Mouse (Mus musculus) myocyte (in vitro differentiated cells): ENCODE data around the gene Cep295. TPM values are rescaled to one million over a fixed set of nuclear protein-coding genes. Genes with fewer than 3 reads are reported as not detected.
"Not testable (repeated sequence)": the region's sequence is repeated elsewhere in the genome, so short reads cannot be mapped to it uniquely, and the experiment has no call there.

ENCODE experiments used
- H3K27me3 ChIP-seq: one replicate; pipeline ENCODE4 v1.6.1; 2011; ENCODE audit not compliant: control insufficient read depth, insufficient read depth, insufficient read length
- H3K36me3 ChIP-seq: one replicate; pipeline ENCODE4 v1.6.1; 2011; ENCODE audit not compliant: control insufficient read depth, insufficient read depth
- H3K4me2 ChIP-seq: one replicate; pipeline ENCODE4 v1.6.1; 2011; ENCODE audit warnings: low read depth, control low read depth
- H3K4me3 ChIP-seq: one replicate; pipeline ENCODE4 v1.5.1; 2011; ENCODE audit warnings: mild to moderate bottlenecking, control low read depth, moderate library complexity
- H3K79me2 ChIP-seq: one replicate; pipeline ENCODE4 v1.6.1; 2011; ENCODE audit not compliant: control insufficient read depth, insufficient read depth
- H3ac ChIP-seq: one replicate; pipeline ENCODE4 v1.6.1; 2011; ENCODE audit not compliant: control insufficient read depth, insufficient read length
- CEBPB ChIP-seq: IDR thresholded peaks from 2 replicates; pipeline ENCODE4 v1.6.1; 2011; ENCODE audit warnings: mild to moderate bottlenecking, moderate library complexity; ENCODE audit not compliant: poor library complexity, insufficient read depth, severe bottlenecking
- E2F4 ChIP-seq: IDR thresholded peaks from one replicate; pipeline ENCODE4 v1.6.1; 2011; ENCODE audit warnings: mild to moderate bottlenecking, control low read depth, moderate library complexity; ENCODE audit not compliant: insufficient read depth
- MAX ChIP-seq: IDR thresholded peaks from one replicate; pipeline ENCODE4 v1.6.1; 2011; ENCODE audit warnings: low read depth, mild to moderate bottlenecking, control low read depth
- MYOD1 ChIP-seq, 3 experiments: IDR thresholded peaks; one replicate each; pipeline ENCODE4 v1.6.1; 2011; ENCODE audit warnings: control low read depth in 2 of 3, low read depth in 2 of 3, mild to moderate bottlenecking in 2 of 3, moderate library complexity in 1 of 3; ENCODE audit not compliant: insufficient read length in 2 of 3, control insufficient read depth in 1 of 3
- MYOG ChIP-seq, 3 experiments: IDR thresholded peaks; one replicate each; pipeline ENCODE4 v1.6.1; 2011; ENCODE audit warnings: control low read depth in 2 of 3, low read depth in 2 of 3, mild to moderate bottlenecking in 2 of 3; ENCODE audit not compliant: insufficient read length in 2 of 3, control insufficient read depth in 1 of 3, insufficient read depth in 1 of 3
- POLR2A ChIP-seq: IDR thresholded peaks from one replicate; pipeline ENCODE4 v1.6.1; 2011; ENCODE audit warnings: low read depth, mild to moderate bottlenecking, control low read depth, moderate library complexity; ENCODE audit not compliant: insufficient read length
- POLR2AphosphoS2 ChIP-seq: IDR thresholded peaks from one replicate; pipeline ENCODE4 v1.6.1; 2011; ENCODE audit warnings: low read depth, control low read depth; ENCODE audit not compliant: insufficient read length
- REST ChIP-seq: IDR thresholded peaks from one replicate; pipeline ENCODE4 v1.6.1; 2011; ENCODE audit warnings: mild to moderate bottlenecking, control low read depth, moderate library complexity; ENCODE audit not compliant: insufficient read depth, insufficient read length
- SRF ChIP-seq: IDR thresholded peaks from one replicate; pipeline ENCODE4 v1.6.1; 2011; ENCODE audit warnings: low read depth; ENCODE audit not compliant: control insufficient read depth, insufficient read length
- TCF12 ChIP-seq: IDR thresholded peaks from one replicate; pipeline ENCODE4 v1.6.1; 2011; ENCODE audit warnings: mild to moderate bottlenecking, control low read depth; ENCODE audit not compliant: poor library complexity, insufficient read depth, severe bottlenecking
- TCF3 ChIP-seq: IDR thresholded peaks from one replicate; pipeline ENCODE4 v1.6.1; 2011; ENCODE audit warnings: low read depth, control low read depth; ENCODE audit not compliant: insufficient read length
- USF1 ChIP-seq: IDR thresholded peaks from one replicate; pipeline ENCODE4 v1.6.1; 2011; ENCODE audit warnings: low read depth, mild to moderate bottlenecking, control low read depth, moderate library complexity
- polyA plus RNA-seq: library from polyadenylated mRNA; unstranded; fragments of >200 nt; fragmentation: generic; extraction: Trizol; gene quantifications from one replicate; pipeline ENCODE4 v1.2.1, GENCODE M21; 2012; ENCODE audit warnings: missing spikeins

Cep295 gene
- polyA plus RNA-seq, 1 experiment = 2.6 TPM

DNA sequence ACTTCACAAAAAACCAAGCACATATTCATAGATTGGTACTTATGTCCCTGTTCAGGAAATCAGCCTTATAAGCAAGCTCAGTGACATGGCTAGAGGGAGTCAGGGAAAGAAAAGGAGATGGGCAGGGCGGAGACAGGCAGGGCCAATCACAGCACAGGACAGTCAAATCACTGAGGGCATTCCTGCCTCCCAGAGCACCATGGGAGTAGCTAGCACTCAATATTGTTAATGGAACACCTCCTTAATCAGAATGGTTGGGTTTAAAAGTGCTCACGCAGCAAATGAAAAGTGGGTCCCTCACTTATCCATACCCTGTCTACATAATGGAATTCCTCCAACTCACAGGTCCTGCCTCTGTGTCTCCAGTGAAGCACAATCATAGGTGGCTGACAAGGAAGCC is 54.7 kb downstream of the Cep295 start:
- no peak overlapping the region for H3ac ChIP-seq
- H3K4me2 ChIP-seq = no peak overlapping the region
- H3K36me3 ChIP-seq = peaks cover 6% of the 10 kb centered on the region
- no peak for TF ChIP-seq MYOD1 (IDR thresholded peaks at IDR 0.05; ENCODE audit: control insufficient read depth in 1 of 3, insufficient read length in 2 of 3, low read depth in 2 of 3)
- TF ChIP-seq SRF = no peak
- no peak for TF ChIP-seq TCF3
- no peak for TF ChIP-seq POLR2AphosphoS2
- TF ChIP-seq REST = no peak
- no peak for TF ChIP-seq POLR2A
- TF ChIP-seq CEBPB = no peak
- TF ChIP-seq USF1 = no peak
- no peak for TF ChIP-seq MYOG (IDR thresholded peaks at IDR 0.05; ENCODE audit: control insufficient read depth in 1 of 3, insufficient read depth in 1 of 3, insufficient read length in 2 of 3, low read depth in 2 of 3)
- no peak for TF ChIP-seq E2F4
- no peak for TF ChIP-seq TCF12
- TF ChIP-seq MAX = no peak
- H3K79me2 ChIP-seq = peaks cover 25% of the 10 kb centered on the region
- no peak overlapping the region for H3K4me3 ChIP-seq
- no peaks in the 10 kb centered on the region for H3K27me3 ChIP-seq

DNA sequence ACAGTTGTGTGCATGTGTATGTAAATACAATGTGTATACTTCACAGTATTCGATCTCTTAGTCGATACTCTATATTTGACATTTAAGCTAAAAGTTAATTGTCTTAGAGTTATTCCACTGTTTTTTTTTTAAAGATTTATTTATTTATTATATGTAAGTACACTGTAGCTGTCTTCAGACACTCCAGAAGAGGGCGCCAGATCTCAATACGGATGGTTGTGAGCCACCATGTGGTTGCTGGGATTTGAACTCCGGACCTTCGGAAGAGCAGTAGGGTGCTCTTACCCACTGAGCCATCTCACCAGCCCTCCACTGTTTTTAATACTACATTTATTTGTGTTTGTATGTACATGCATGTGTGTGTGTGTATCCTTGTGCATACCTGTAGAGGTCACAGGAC is 55.6 kb downstream of the Cep295 start:
- H3K27me3 ChIP-seq, H3K4me2 ChIP-seq, H3ac ChIP-seq: not testable (repeated sequence)

DNA sequence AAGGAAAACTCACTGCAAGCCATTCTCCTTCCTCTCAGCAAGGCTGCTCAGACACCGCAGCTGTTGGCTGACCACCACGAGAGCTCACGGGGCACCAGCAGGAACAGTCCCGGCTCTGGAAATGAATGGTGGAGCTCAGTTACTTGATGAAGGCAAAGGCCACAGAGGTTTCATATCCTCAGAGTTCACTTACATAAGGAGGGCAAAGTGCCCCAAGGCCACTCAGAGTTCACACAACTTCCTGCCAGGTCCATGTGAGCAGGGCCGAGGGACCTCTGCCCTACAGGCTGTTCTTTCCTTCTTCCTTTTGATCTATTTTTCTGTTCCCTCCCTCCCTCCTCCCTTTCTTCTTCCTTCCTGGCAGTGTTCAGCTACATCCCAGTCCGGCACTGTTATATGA is 56.2 kb downstream of the Cep295 start:
- TF ChIP-seq MAX (no peak), MYOD1 (IDR thresholded peaks at IDR 0.05; ENCODE audit: control insufficient read depth in 1 of 3, insufficient read length in 2 of 3, low read depth in 2 of 3) (peak in 2 of 3 experiments; percentile 47), USF1 (no peak), E2F4 (no peak), MYOG (IDR thresholded peaks at IDR 0.05; ENCODE audit: control insufficient read depth in 1 of 3, insufficient read depth in 1 of 3, insufficient read length in 2 of 3, low read depth in 2 of 3) (peak in 2 of 3 experiments; percentile 38 to 73)
- Histone ChIP-seq H3K79me2 (peaks cover 10% of the 10 kb centered on the region), H3K4me2 (no peak overlapping the region), H3K27me3 (no peaks in the 10 kb centered on the region), H3ac (no peak overlapping the region), H3K4me3 (no peak overlapping the region), H3K36me3 (no peaks in the 10 kb centered on the region)

More for the DNA sequence above, 55.6 kb downstream of the Cep295 start:
- H3K4me3 ChIP-seq, H3K36me3 ChIP-seq: not testable (repeated sequence)
- H3K79me2 ChIP-seq = peaks cover 16% of the 10 kb centered on the region

DNA sequence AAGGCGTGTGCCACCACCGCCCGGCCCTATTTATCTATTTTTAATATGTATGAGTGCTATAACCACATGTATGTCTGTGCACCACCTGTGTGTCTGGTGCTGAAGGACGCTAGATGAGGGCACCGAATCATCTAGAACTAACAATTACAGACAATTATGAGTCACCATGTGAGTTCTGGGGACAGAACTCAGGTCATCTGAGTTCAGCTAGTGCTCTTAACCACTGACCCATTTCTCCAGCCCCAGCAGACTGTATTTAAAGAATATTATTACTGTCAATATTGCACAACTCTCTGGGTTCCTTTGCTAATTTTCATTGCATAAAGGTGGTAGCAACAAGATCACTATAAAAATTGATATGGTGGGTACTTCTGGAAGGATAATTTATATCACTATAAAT is 57.5 kb downstream of the Cep295 start:
- H3K4me3 ChIP-seq = no peak overlapping the region
- H3K36me3 ChIP-seq = no peaks in the 10 kb centered on the region
- no peak overlapping the region for H3K4me2 ChIP-seq
- H3ac ChIP-seq = no peak overlapping the region
- TF ChIP-seq POLR2A (no peak), TCF12 (no peak), MYOG (IDR thresholded peaks at IDR 0.05; ENCODE audit: control insufficient read depth in 1 of 3, insufficient read depth in 1 of 3, insufficient read length in 2 of 3, low read depth in 2 of 3) (no peak), POLR2AphosphoS2 (no peak), USF1 (no peak), SRF (no peak), MYOD1 (IDR thresholded peaks at IDR 0.05; ENCODE audit: control insufficient read depth in 1 of 3, insufficient read length in 2 of 3, low read depth in 2 of 3) (no peak), MAX (no peak), E2F4 (no peak), REST (no peak), CEBPB (no peak), TCF3 (no peak)
- no peaks in the 10 kb centered on the region for H3K79me2 ChIP-seq
- H3K27me3 ChIP-seq = no peaks in the 10 kb centered on the region

DNA sequence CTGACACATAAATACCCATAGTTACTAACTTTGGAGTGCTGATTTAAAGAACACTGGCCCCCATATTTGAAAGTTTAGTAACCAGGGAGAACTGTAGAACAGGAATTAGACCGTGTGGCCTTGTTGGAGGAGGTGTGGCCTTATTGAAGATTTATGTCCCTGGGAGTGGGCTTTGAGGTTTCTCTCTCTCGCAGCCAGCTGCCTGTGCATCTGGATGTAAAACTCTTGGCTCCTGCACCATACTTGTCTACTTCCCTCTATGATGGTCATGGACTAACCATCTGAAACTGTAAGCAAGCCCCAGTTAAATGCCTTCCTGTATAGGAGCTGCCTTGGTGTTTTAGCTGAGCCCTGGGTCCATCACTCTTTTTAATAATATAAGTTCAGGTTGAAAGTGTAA is 59.1 kb downstream of the Cep295 start:
- Histone ChIP-seq H3K36me3 (no peaks in the 10 kb centered on the region), H3K4me3 (no peak overlapping the region), H3ac (no peak overlapping the region), H3K4me2 (no peak overlapping the region), H3K79me2 (no peaks in the 10 kb centered on the region), H3K27me3 (no peaks in the 10 kb centered on the region)
- TF ChIP-seq MYOD1 (IDR thresholded peaks at IDR 0.05; ENCODE audit: control insufficient read depth in 1 of 3, insufficient read length in 2 of 3, low read depth in 2 of 3) = no peak
- no peak for TF ChIP-seq SRF
- TF ChIP-seq MYOG (IDR thresholded peaks at IDR 0.05; ENCODE audit: control insufficient read depth in 1 of 3, insufficient read depth in 1 of 3, insufficient read length in 2 of 3, low read depth in 2 of 3) = no peak
- TF ChIP-seq TCF3 = no peak
- TF ChIP-seq CEBPB = no peak
- TF ChIP-seq E2F4 = no peak
- no peak for TF ChIP-seq TCF12
